Mouse (Mus musculus) cerebellum, postnatal 14 days (tissue): ENCODE results near the gene Olfr1257.
"Not testable (repeated sequence)": the region's sequence is repeated elsewhere in the genome, so short reads cannot be mapped to it uniquely, and the experiment has no call there.

Experiments used
- DNase-seq, 2 experiments: peaks; one replicate each; pipeline ENCODE4 v3.0.0; 2021; ENCODE audit warnings: mixed read lengths in 2 of 2

Olfr1257 gene

GRCm38 (mm10) chr2:89878137-89878536, at the start of gene Olfr1257:
TSS of gene Olfr1257 (plus strand) at chr2:89878437.
- no peak for DNase-seq

- no peak for DNase-seq
These were observed 36.8 kb upstream of the Olfr1257 start, which contains the start of gene Olfr1256 for GRCm38 (mm10) chr2:89841455-89841854. TSS of gene Olfr1256 (minus strand) at chr2:89841555.

- DNase-seq = no peak
These were observed 30.1 kb upstream of the Olfr1257 start, which contains the start of gene Olfr48 for GRCm38 (mm10) chr2:89848105-89848504. TSS of gene Olfr48 (minus strand) at chr2:89848205.

- no peak for DNase-seq
These were observed 29.0 kb upstream of the Olfr1257 start for GRCm38 (mm10) chr2:89849230-89849629.

- not testable (repeated sequence) for DNase-seq
These were observed 34.4 kb downstream of the Olfr1257 start for GRCm38 (mm10) chr2:89912616-89913015.

- DNase-seq = no peak
These were observed 48.8 kb downstream of the Olfr1257 start, which contains the start of gene Olfr1258 for GRCm38 (mm10) chr2:89927009-89927408. TSS of gene Olfr1258 (plus strand) at chr2:89927309.
